Mouse (Mus musculus) liver, embryonic 14.5 days (tissue): ENCODE results near the gene Runx2. TPM values are rescaled to one million over a fixed set of nuclear protein-coding genes. Genes with fewer than 3 reads are reported as not detected.
A peak's percentile ranks its signal among the peaks of the same experiment; 100 is the strongest.

ENCODE experiments used
- ATAC-seq: fragments of 200-750 bp; cut with Nextera tagmentation; 2 replicates; pipeline ENCODE4 v1.8.0; 2017; ENCODE audit warnings: moderate number of reproducible peaks, mild to moderate bottlenecking, moderate library complexity; ENCODE audit not compliant: insufficient read depth
- DNase-seq, 3 experiments: peaks; one replicate each; pipeline ENCODE4 v3.0.0-alpha.2; 2012 to 2013; ENCODE audit warnings: low read depth in 3 of 3, low spot score in 3 of 3
- H3K27ac ChIP-seq: fragments of 300-500 bp; sonication (generic); 2 replicates; pipeline ENCODE4 v1.5.1; 2014; ENCODE audit warnings: moderate library complexity, mild to moderate bottlenecking, control low read depth, inconsistent platforms
- H3K27me3 ChIP-seq: fragments of 300-500 bp; sonication (generic); 2 replicates; pipeline ENCODE4 v1.6.1; 2014; ENCODE audit warnings: mild to moderate bottlenecking, low read length, moderate library complexity; ENCODE audit not compliant: control insufficient read depth, insufficient read depth
- H3K36me3 ChIP-seq: fragments of 300-500 bp; sonication (generic); replicated peaks from 2 replicates; pipeline ENCODE4 v1.6.1; 2014; ENCODE audit warnings: low read depth; ENCODE audit not compliant: control insufficient read depth, insufficient read depth
- H3K4me1 ChIP-seq, 2 experiments: fragments of 200-500 bp in 1 of 2; fragments of 300-500 bp in 1 of 2; sonication (generic) in 1 of 2; replicated peaks; 2 replicates each; pipeline ENCODE4 v1.6.1; 2012 to 2014; ENCODE audit warnings: antibody characterized with exemption in 1 of 2, inconsistent platforms in 1 of 2, low read length in 1 of 2; ENCODE audit not compliant: control insufficient read depth in 2 of 2, insufficient read depth in 2 of 2
- H3K4me2 ChIP-seq: fragments of 300-500 bp; sonication (generic); 2 replicates; pipeline ENCODE4 v1.6.1; 2014; ENCODE audit warnings: low read depth, mild to moderate bottlenecking, control low read depth, moderate library complexity
- H3K4me3 ChIP-seq, 2 experiments: fragments of 200-500 bp in 1 of 2; fragments of 300-500 bp in 1 of 2; sonication (generic) in 1 of 2; 2 replicates each; pipeline ENCODE4 v1.5.1; 2012 to 2014; ENCODE audit warnings: low read depth in 2 of 2, low read length in 2 of 2, mild to moderate bottlenecking in 2 of 2, control low read depth in 1 of 2, inconsistent platforms in 1 of 2, moderate library complexity in 1 of 2; ENCODE audit not compliant: insufficient read depth in 1 of 2
- H3K9ac ChIP-seq: fragments of 300-500 bp; sonication (generic); replicated peaks from 2 replicates; pipeline ENCODE4 v1.6.1; 2014; ENCODE audit warnings: mild to moderate bottlenecking, control low read depth, moderate library complexity
- H3K9me3 ChIP-seq: fragments of 300-500 bp; sonication (generic); 2 replicates; pipeline ENCODE4 v1.6.1; 2016; ENCODE audit warnings: low read length, mixed read lengths; ENCODE audit not compliant: control insufficient read depth
- CTCF ChIP-seq: IDR thresholded peaks from 2 replicates; pipeline ENCODE4 v1.5.1; 2016; ENCODE audit warnings: antibody characterized with exemption, low read depth, control low read depth
- EP300 ChIP-seq: IDR thresholded peaks from 2 replicates; pipeline ENCODE4 v1.6.1; 2016; ENCODE audit warnings: antibody characterized with exemption, low read depth
- WGBS: fragments of 180-500 bp; shearing (Covaris S2); extraction: QIAGEN DNeasy Blood & Tissue Kit; methylation state at CpG from one replicate; pipeline ENCODE4 v1.1.7; 2014; ENCODE audit not compliant: insufficient replicate concordance; 5-methylcytosine and 5-hydroxymethylcytosine counted together
- polyA plus RNA-seq, 2 experiments: library from polyadenylated mRNA; depleted of rRNA in 1 of 2; stranded (reverse) in 1 of 2; unstranded in 1 of 2; fragments of >200 nt; fragmentation: Nextera tagmentation in 1 of 2; extraction: Ambion mirVana in 1 of 2; gene quantifications; 2 replicates each; pipeline versions ENCODE4 v1.2.1 to v1.2.3; 2012 to 2014

Gene Runx2
- polyA plus RNA-seq, 2 experiments, result 0.58 to 0.65 TPM

GRCm38 (mm10) chr17:44745378-44745777 lies 69.2 kb downstream of the Runx2 start:
- ATAC-seq (no peak), DNase-seq (no peak)
- Histone ChIP-seq H3K4me3 (no peak overlapping the region), H3K27ac (no peak overlapping the region), H3K36me3 (no peaks in the 10 kb centered on the region), H3K4me1 (no peaks in the 10 kb centered on the region), H3K9me3 (no peaks in the 10 kb centered on the region), H3K4me2 (no peak overlapping the region), H3K27me3 (no peaks in the 10 kb centered on the region; the same call in 1 of the 2 replicates), H3K9ac (no peak overlapping the region)
- TF ChIP-seq EP300 (no peak), CTCF (no peak)
- 46% methylated on average over 8 of the region's 8 CpGs for WGBS

- Histone ChIP-seq H3K9me3 (no peaks in the 10 kb centered on the region), H3K27ac (no peak overlapping the region), H3K9ac (no peak overlapping the region), H3K4me3 (no peak overlapping the region), H3K4me2 (no peak overlapping the region), H3K4me1 (no peaks in the 10 kb centered on the region), H3K36me3 (no peaks in the 10 kb centered on the region), H3K27me3 (peaks cover 8% of the 10 kb centered on the region)
- TF ChIP-seq EP300 (no peak), CTCF (peak; percentile 74)
- 56% methylated on average over 3 of the region's 3 CpGs for WGBS
- DNase-seq (no peak), ATAC-seq (no peak)
Measured at GRCm38 (mm10) chr17:44743780-44744179, 70.8 kb downstream of the Runx2 start.

GRCm38 (mm10) chr17:44742246-44742645 lies 72.4 kb downstream of the Runx2 start:
- Histone ChIP-seq H3K4me2 (no peak overlapping the region), H3K9ac (no peak overlapping the region), H3K9me3 (no peaks in the 10 kb centered on the region), H3K36me3 (no peaks in the 10 kb centered on the region), H3K27me3 (peaks cover 23% of the 10 kb centered on the region), H3K4me1 (no peaks in the 10 kb centered on the region), H3K27ac (no peak overlapping the region), H3K4me3 (no peak overlapping the region)
- no peak for ATAC-seq
- 76% methylated on average over 9 of the region's 9 CpGs for WGBS
- TF ChIP-seq EP300 (no peak), CTCF (no peak)
- DNase-seq, result no peak

- no peaks in the 10 kb centered on the region for H3K4me1 ChIP-seq
- WGBS, result 2% methylated on average over 17 of the region's 22 CpGs
- H3K9ac ChIP-seq, result no peak overlapping the region
- DNase-seq (no peak), ATAC-seq (no peak)
- H3K4me2 ChIP-seq, result peak overlapping the region; percentile 26
- H3K9me3 ChIP-seq, result no peaks in the 10 kb centered on the region
- H3K27ac ChIP-seq, result no peak overlapping the region
- no peaks in the 10 kb centered on the region for H3K36me3 ChIP-seq
- TF ChIP-seq EP300, result no peak
- TF ChIP-seq CTCF, result no peak
- no peak overlapping the region for H3K4me3 ChIP-seq
- peaks cover 64% of the 10 kb centered on the region for H3K27me3 ChIP-seq
Measured at GRCm38 (mm10) chr17:44738121-44738637, 76.4 kb downstream of the Runx2 start.

GRCm38 (mm10) chr17:44737275-44738120 lies 77.1 kb downstream of the Runx2 start:
- DNase-seq (no peak), ATAC-seq (no peak)
- Histone ChIP-seq H3K9me3 (no peaks in the 10 kb centered on the region), H3K36me3 (no peaks in the 10 kb centered on the region), H3K27ac (no peak overlapping the region), H3K4me1 (no peaks in the 10 kb centered on the region), H3K9ac (no peak overlapping the region), H3K4me3 (no peak overlapping the region), H3K27me3 (peaks cover 67% of the 10 kb centered on the region), H3K4me2 (peak overlapping the region; percentile 26)
- WGBS, result 1% methylated on average over 33 of the region's 33 CpGs
- no peak for TF ChIP-seq EP300
- no peak for TF ChIP-seq CTCF
